Mouse (Mus musculus) bone marrow macrophage, adult 2 months (primary cell): ENCODE measurements around the gene Stxbp6.

Experiments
- CTCF ChIP-seq: IDR thresholded peaks from 2 replicates; pipeline ENCODE4 v1.5.1; 2012; ENCODE audit warnings: low read depth, mild to moderate bottlenecking, low read length, moderate library complexity
- POLR2A ChIP-seq: IDR thresholded peaks from 2 replicates; pipeline ENCODE4 v1.6.1; 2012; ENCODE audit warnings: mild to moderate bottlenecking, low read depth, low read length, borderline replicate concordance

DNA sequence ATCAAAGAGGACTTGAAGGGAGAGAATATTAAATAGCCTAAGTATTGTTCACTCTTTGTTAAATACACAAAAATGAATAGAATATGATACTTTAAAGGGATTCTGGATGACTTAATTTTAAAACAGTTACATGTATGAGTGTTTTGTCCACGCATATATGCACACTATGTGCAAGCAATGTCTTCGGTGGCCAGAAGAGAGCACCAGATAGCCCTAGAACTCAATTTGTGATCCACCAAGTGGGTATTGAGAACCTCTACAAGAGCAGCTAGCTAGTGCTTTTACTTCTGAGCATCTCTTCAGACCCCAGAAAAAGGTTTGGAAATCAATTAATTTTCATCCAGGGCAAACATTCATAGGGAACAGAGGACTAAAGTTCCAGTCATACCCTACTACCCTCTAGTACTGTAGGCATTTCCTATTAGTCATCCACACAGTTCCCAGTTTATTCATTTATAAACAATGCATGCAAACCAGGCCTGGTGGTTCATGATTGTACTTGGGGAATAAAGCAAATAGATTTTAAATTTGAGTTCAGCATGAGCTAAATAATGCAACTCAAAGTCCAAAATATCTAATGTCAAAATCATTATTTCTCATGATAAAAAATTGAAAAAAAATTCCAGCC lies 64.4 kb downstream of the Stxbp6 start:
- TF ChIP-seq CTCF: no peak
- TF ChIP-seq POLR2A: no peak
